Mouse (Mus musculus) CH12.LX (cell line): ENCODE results near the gene Tbrg4.

ENCODE experiments used
- CTCF ChIP-seq, 2 experiments: IDR thresholded peaks in 1 of 2; conservative IDR thresholded peaks in 1 of 2; 2 replicates each; pipeline ENCODE4 v1.5.1; 2011 to 2012; ENCODE audit warnings: low read depth in 2 of 2, low read length in 2 of 2, improper control_type of control experiment in 1 of 2, inconsistent platforms in 1 of 2, mild to moderate bottlenecking in 1 of 2, moderate library complexity in 1 of 2
- ETS1 ChIP-seq: conservative IDR thresholded peaks from 2 replicates; pipeline ENCODE4 v1.6.1; 2012; ENCODE audit warnings: low read depth, mild to moderate bottlenecking, inconsistent platforms, low read length, improper control_type of control experiment, moderate library complexity
- MAFK ChIP-seq: IDR thresholded peaks from 2 replicates; pipeline ENCODE4 v1.6.1; 2011; ENCODE audit warnings: low read length, improper control_type of control experiment; ENCODE audit not compliant: insufficient replicate concordance
- MAX ChIP-seq: IDR thresholded peaks from 2 replicates; pipeline ENCODE4 v1.6.1; 2011; ENCODE audit warnings: low read length, improper control_type of control experiment
- POLR2A ChIP-seq: IDR thresholded peaks from 2 replicates; pipeline ENCODE4 v1.6.1; 2011; ENCODE audit warnings: low read depth, mild to moderate bottlenecking, improper control_type of control experiment, low read length
- TCF12 ChIP-seq: IDR thresholded peaks from 2 replicates; pipeline ENCODE4 v1.6.1; 2014; ENCODE audit warnings: low read depth, mild to moderate bottlenecking, inconsistent platforms, low read length, improper control_type of control experiment
- USF1 ChIP-seq: IDR thresholded peaks from 2 replicates; pipeline ENCODE4 v1.6.1; 2014; ENCODE audit warnings: low read depth, mild to moderate bottlenecking, inconsistent platforms, low read length, improper control_type of control experiment

DNA sequence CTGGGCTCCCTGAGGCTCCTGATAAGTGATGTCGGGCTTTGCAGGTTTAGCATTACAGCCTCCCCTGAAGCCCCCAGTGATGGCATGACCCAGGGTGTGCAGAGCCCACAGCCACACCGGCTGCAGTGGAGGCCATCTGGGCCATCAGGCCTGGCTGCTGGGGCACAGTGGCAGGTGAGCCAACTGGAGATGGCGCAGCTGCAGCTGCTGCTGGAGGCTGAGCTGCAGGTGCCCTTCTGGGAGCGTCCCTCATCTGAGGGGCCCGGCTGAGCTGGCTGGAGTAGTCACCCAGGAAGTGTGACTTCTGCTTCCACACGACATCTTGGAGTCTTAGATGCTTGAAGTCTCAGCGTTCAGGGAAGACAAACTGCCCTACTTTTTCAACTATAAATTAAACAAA, 24.7 kb upstream of the Tbrg4 start:
- no peak for TF ChIP-seq POLR2A
- TF ChIP-seq ETS1, result no peak
- no peak for TF ChIP-seq CTCF (conservative IDR thresholded peaks at IDR 0.05 in 1 of 2, IDR thresholded peaks at IDR 0.05 in 1 of 2; ENCODE audit: low read depth in 2 of 2, low read length in 2 of 2)
- no peak for TF ChIP-seq USF1
- no peak for TF ChIP-seq MAFK
- no peak for TF ChIP-seq MAX
- peak; percentile 76 for TF ChIP-seq TCF12
